Mouse (Mus musculus): ENCODE results near the gene Rasal2. TPM values are rescaled to one million over a fixed set of nuclear protein-coding genes. Genes with fewer than 3 reads are reported as not detected.

Gene Rasal2
- polyA plus RNA-seq, 1 experiment from 2014 or later = 12.8 TPM

Other genes with a start within 250 kb of the Rasal2 start
- gene Cryzl2, start 46.0 kb upstream of the Rasal2 start, polyA plus RNA-seq (2015; fragmentation: Nextera tagmentation; extraction: Ambion mirVana) = 10.9 and 12.2 TPM in 2 replicates
- gene Sec16b, start 94.1 kb upstream of the Rasal2 start, polyA plus RNA-seq (2015; fragmentation: Nextera tagmentation; extraction: Ambion mirVana) = 6.3 and 6.6 TPM in 2 replicates

Data from limb, embryonic 15.5 days (tissue).